Mouse (Mus musculus): ENCODE data around the gene Vps45.
"Not testable (repeated sequence)": the region's sequence is repeated elsewhere in the genome, so short reads cannot be mapped to it uniquely, and the experiment has no call there.

Vps45 gene

DNA sequence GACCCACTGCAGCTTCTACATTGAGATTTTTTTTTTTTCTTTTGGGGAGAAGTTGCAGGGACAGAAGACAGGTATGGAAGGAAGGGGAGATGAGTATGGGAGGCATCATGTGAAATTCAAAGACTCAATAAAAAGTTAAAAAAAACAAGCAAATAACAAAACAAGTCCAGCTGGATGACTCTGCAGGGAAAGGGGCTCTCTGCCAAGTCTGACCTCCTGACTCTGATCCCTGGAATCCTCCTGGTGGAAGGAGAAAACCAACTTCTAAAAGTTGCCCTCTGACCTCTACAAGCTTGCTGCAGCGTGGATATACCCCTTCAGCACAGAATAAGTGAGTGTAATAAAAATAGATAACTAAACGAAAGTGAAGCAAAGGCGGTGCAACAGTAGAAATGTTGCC lies 20.4 kb upstream of the Vps45 start:
- no peak for DNase-seq (ENCODE audit: low spot score in 2 of 2)

DNA sequence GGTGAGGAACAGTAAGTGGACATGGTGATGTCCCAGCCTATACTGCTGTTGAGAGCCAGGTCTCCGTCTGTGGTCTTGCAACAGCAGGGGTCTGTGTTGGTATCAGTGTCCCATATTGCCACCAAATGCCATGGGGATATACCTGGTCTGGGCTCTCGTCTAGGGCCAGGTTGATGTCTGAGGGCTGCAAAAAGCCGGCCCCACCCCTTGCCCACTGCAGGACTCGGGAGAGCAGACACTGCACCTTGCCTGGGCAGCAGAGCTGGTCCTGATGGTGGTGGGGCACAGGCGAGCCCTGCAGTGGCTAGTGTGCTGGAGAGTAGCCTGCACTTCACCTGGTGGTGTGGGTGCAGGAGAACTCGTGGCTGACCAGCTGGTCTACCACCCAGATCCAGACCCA lies 19.8 kb upstream of the Vps45 start:
- DNase-seq (ENCODE audit: low spot score in 2 of 2) = no peak

DNA sequence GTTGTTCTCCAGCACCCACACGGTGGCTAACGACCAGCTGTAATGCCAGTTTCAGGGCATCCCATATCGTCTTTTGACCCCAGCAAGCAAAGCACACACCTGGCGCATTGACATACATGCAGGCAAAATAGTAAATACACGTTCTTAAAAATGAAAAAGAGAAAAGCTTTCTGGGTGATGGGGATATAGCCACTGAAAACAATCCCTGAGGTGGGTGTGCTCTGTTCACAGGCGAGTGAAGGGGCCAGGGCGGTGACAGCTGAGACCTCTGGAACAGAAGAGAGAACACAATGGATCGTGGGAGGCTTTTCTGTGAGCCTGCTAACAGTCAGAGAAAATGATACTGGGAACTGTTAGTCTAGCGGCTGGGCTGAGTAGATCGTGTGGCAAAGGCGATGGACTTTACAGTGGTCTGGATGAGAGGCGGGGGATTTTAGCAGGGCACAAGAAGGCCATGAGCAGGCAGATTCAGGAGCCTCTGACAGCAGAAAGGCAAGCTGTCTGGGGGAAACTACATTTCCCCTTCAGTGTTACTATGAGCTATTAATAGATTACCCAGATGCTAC lies 14.7 kb upstream of the Vps45 start:
- no peak for DNase-seq (ENCODE audit: low spot score in 2 of 2)

DNA sequence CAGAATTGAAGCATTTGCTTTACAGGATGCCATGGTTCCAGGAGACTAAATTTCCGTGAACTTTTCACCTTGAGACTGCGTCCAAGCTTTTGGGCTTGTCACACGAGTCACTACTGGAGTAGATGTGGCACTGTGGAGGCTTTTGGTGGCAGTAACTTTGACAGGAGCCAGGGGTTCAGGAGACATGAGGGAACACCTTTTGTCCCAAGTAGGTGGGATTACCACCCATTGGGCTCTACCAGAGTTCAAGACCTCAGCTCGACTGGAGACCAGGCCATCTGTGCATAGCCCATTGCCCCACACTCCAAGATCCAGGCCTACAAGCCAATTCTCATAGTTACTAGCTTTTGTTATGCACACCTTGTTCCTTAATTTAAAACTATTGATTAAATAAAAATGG lies 12.0 kb upstream of the Vps45 start:
- DNase-seq (ENCODE audit: low spot score in 2 of 2) = no peak

DNA sequence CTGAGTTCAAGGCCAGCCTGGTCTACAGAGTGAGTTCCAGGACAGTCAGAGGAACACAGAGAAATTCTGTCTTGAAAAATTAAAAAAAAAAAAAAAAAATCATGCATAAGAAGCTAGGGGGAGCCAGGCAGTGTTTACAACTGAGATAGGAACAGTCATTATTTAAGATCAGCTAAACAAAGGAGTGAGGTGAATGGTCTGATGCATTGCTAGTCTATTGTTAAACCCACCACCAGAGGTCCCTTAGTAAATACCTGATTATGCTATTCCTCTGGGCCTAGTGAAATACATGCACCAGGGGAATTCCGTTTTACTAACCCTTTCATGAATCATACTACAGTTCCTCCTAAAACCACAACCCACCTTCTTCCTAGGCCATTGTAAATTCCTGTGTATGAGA lies 11.3 kb upstream of the Vps45 start:
- no peak for DNase-seq (ENCODE audit: low spot score in 2 of 2)

DNA sequence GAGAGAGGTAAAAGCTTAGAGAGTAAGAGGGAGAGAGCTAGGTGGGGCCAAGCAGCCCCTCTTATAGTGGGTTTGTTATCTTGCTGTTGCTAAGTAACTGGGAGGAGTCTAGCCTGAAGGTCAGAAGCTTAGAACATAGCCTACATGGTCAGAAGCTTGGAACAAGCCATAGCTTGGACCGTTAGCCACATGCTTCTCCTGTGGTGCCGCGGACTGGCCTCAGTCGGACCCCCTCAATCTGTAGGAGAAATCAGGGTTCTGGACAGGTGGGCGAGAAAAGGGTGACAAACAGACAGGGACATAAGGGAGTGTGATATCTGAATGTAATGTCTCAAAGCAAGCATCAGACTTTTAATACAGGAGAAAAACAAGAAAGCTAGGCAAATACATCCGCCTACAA lies 10.8 kb upstream of the Vps45 start:
- DNase-seq (ENCODE audit: low spot score in 2 of 2) = no peak

DNA sequence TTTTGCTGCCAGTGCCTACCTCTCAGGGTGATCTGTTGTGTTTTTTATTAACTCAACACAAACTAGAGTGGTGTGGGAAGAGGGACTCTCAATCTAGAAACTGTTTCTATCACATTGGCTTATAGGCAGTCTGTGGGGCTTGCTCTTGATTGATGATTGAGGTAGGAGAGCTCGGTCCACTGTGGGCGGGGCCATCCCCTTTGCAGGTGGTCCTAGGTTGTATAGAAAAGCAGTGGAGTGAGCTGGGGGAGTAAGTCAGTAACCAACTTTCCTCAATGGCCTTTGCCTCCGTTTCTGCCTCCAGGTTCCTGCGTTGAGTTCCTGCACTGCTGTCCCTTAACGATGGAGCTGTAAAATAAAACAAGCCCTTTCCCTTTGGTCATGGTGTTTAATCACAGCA lies 8.5 kb upstream of the Vps45 start:
- no peak for DNase-seq (ENCODE audit: low spot score in 2 of 2)

DNA sequence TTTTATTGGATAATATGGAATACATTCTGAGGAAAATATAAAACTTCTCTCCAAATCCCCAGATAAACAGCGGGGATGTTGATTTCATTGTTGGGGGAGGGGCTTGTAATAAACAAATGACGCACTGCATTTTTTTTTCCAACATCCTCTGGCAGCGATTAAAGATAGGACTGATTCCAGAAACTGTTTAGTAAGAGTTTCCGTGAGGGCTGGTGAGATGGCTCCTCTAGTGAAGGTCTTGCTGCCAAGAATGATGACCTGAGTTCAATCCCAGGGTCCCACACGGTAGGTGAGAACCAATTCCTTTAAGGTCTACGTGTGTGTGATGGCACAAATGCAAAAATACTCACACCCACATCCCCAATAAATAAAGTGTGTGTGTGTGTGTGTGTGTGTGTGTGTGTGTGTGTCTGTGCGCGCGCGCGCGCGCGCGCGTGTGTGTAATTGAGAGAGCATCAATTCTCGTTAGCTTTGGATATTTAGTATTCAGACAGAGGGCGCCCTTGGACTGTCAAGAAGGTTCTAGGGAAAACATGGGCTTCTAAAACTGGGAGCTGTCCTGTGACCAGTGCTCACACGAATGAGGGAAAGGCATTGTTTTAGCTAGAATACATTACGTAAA lies 7.6 kb upstream of the Vps45 start:
- peak; percentile 21 to 42 for DNase-seq (ENCODE audit: low spot score in 2 of 2)

DNA sequence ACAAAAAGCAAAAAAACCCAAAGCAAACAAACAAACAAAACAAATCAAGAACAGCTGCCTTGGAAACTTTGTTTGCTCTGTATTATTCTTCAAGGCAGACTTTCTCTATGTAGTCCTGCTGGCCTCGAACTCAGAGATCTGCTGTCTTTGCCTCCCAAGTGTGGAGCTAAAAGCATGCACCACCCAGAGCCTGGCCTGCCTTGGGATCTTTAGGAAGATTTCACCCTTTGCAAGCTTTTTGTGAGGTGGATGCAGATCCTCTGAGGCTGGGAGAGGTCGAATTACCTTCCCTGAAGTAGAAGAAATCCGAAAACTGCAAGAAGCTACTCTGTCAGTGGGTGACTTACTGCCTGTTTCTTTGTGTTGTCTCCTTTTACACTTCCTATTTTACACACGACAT lies 6.9 kb upstream of the Vps45 start:
- DNase-seq (ENCODE audit: low spot score in 2 of 2) = no peak

DNA sequence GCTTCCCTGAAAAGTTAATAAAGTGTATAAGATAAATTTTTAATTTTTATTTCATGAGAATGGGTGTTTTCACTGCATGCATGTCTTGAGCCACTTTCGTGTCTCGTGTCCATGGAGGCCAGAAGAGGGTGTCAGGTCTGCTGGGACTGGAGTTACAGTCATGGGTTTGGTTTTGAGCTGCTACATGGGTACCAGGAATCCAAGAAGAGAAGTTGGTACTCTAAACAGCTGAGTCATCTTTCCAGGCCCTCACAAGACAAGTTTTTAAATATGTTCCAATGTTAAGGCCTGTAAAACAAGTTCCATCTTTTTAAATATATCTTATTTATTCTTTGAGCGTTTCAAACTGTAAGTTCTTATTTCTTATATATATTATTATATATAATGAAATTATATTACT lies 6.0 kb upstream of the Vps45 start:
- DNase-seq (ENCODE audit: low spot score in 2 of 2) = no peak

DNA sequence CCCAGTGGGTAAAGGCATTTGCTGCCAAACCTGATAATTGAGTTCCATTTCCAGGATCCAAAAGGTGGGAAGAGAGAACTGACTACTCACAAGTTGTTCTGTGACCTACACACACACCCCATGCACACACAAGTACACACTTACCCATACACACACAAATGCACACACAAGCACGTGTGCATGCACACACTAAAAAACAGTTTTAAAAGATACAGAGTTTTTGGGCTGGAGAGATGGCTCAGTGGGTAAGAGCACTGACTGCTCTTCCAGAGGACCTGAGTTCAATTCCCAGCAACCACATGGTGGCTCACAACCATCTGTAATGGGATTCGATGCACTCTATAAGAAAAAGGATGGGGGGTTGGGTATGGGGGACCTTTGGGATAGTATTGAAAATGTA lies 5.0 kb upstream of the Vps45 start:
- DNase-seq (ENCODE audit: low spot score in 2 of 2) = no peak

DNA sequence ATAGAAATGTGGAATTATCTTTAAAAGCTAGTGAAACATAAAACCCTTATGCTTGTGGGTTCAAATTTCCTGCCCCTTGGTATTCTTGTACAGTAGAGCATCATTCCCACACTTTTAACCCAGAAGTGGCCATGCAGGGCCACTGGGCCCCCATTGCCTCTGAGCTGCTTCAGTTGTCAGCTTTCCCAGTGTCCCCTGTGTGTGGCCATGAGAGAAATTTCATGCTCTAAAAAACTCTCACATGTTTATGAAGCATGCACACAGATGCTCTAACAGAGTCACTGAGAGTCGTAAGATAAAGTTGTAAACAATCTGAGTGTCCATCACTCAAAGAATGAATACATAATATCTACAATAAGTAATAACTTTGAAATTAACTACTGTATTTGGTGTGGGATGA lies 1.9 kb upstream of the Vps45 start:
- no peak for DNase-seq (ENCODE audit: low spot score in 2 of 2)

DNA sequence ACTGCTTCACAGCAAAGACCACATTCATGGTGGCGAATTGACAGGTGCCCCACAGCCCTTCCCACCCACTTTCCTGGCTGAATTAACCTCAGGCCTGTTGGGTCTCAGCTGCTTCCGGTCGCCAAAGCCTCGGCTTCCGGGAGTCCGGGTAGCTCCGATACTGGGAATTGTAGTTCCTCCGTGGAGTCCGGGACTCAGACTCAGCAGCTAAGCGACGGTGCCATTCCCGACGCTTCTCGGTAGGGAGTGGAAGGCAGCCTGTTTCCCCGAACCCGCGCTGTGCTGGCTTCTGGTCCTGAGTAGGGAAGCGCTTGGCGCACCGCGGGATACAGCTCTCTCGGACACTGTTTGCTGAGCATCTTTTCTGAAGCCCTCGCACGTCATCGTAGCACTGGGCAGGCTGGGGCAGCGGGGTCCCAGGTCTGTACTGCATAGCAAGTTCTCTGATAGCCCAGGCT lies 490 bp downstream of the Vps45 start:
- peak; percentile 78 to 79 for DNase-seq (ENCODE audit: low spot score in 2 of 2)

DNA sequence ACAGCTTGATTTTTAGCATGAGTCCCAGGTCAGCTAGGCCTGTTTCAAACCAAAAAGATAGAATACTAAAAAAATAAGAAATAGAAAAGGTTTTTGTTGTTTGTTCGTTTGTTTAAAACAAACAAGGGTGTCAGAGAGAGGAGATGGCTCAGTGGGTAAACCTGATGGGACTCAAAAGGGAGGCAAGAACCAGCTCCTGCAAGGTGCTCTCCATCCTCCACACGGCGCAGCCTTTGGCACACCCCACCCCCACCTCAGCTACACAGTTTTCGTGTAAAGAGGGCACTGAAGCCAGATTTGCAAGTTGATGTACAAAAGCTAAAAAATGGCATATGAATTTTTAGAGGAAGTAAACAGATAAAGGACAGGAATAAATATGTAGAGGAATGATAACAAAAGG lies 2.2 kb downstream of the Vps45 start:
- DNase-seq (ENCODE audit: low spot score in 2 of 2) = no peak

DNA sequence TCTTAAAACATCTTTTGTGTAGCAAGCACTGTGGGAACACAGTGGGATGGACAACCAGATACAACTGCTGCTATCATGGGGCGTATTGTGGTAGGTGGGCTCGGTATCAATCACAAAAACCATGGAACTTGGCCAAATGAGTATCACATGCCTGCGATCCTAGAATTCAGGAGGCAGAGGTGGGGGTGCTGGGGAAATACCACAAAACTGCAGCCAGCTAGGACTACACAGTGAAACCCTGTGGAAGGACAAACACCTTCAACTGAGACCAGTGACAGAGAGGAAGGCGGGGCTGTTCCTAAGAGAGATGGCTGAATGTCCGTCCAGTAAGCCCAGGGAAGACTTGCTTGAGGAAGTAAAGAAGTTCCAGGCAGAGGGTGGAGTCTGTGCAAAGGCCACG lies 3.0 kb downstream of the Vps45 start:
- no peak for DNase-seq (ENCODE audit: low spot score in 2 of 2)

DNA sequence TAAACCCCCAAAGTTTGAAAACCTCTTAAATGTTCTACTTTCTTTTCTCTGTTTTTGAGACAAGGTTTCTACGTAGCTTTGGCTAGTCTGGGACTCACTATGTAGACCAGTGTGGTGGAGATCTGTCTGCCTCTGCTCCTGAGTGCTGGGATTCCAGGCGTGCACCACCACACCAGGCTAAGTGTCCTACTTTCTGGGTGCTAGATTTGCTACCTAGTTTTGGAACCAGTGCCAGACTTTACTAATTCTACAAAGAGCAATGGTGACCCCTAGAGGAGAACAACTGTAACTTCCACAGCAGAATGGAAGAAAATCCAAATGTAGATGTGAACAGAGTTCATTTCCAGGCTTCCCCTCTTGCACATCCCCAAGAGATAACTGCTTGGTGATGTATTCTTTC lies 6.4 kb downstream of the Vps45 start:
- peak in 1 of 2 experiments; percentile 14 for DNase-seq (ENCODE audit: low spot score in 2 of 2)

DNA sequence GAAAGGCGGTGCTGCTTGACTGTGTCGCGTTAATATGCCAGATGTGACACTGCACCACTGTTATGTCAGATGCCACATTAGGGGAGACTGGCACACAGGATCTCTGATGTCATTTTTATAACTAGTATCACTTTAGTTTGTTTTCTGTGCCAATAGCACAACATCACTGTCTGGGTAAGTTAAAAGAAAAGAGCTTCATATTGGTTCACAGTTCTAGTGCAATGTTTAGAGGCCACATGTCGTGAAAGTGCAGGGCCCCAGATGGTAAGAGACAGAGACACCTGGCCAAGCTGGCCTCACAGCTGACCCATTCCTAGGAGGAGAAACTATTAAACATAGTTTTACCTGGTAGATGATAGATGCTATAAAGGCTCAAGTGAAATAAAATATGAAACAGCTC lies 7.1 kb downstream of the Vps45 start:
- DNase-seq (ENCODE audit: low spot score in 2 of 2) = no peak

DNA sequence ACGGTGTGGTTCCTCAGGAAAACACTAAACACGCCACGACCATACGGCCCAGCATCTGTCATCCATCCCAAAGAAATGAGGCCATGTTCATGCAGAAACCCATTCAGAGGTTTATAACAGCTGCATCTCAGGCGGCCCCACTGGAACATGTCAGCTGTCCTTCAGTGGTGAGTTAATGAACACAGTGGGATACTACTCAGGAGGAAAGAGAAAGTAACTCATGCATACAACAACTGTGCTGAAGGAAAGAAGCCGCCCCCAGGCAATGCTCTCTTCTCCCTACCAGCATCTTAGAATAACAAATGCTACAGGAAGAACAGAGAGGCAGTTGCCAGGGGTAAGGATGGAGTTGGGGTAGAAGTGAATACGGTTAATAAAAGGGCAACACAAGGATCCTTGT lies 7.5 kb downstream of the Vps45 start:
- DNase-seq (ENCODE audit: low spot score in 2 of 2) = no peak

DNA sequence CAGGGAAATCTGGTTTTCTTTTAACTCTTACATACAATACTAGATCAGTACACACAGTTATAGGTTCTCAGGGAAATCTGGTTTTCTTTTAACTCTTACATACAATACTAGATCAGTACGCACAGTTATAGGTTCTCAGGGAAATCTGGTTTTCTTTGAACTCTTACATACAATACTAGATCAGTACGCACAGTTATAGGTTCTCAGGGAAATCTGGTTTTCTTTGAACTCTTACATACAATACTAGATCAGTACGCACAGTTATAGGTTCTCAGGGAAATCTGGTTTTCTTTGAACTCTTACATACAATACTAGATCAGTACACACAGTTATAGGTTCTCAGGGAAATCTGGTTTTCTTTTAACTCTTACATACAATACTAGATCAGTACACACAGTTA lies 13.7 kb downstream of the Vps45 start:
- DNase-seq (ENCODE audit: low spot score in 2 of 2) = not testable (repeated sequence)

DNA sequence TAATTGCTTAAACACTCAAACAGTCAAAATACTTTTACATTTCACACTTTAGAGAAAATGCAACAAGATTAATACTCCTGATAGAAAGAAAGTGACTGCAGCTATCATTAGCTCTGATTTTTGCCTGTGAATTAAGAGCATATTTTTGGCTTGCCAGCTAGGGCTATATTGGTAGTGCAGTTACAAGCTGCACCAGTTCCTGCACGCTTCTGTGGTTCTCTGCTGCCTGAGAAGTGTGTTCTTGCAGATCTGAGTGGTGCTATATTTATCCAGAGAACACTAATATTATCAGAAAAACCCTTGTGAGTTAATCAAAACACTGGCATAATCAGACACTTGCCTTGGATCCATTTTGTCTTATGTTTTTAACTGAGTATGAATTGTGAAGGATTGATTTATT lies 15.2 kb downstream of the Vps45 start:
- no peak for DNase-seq (ENCODE audit: low spot score in 2 of 2)

DNA sequence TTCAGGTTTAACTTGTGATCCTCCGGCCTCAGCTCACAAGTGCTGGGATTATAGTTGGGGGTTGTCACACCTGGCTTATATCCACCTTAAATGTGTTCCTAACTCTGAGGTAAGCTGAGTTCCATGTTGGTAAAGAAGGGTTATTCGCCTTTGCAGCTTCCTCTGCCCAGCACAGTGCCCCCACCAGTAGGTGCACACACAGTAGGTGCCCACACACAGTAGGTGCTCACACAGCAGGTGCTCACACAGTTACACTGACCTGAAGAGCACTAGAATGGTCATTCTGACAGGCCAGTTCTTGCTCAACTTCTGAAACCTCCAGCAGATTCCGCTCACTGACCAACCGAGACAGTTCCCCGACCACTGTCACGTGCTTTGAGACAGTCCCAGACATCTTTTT lies 17.2 kb downstream of the Vps45 start:
- no peak for DNase-seq (ENCODE audit: low spot score in 2 of 2)

DNA sequence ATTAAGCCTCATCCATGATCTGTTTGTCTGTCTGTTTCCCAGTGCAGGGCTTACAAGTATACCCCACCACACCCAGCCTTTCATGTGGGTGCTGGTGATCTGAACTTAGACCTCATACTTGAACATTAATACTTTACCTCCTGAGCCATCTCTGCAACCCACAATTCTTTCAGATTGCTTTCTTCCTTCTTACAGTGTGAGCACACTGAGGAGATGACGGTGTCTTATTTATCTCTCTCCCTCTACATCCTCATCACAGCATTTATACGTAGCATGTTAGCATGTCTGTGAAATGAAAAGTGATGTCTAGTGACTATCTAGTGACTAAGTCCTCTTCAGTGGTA lies 17.6 kb downstream of the Vps45 start:
- no peak for DNase-seq (ENCODE audit: low spot score in 2 of 2)

DNA sequence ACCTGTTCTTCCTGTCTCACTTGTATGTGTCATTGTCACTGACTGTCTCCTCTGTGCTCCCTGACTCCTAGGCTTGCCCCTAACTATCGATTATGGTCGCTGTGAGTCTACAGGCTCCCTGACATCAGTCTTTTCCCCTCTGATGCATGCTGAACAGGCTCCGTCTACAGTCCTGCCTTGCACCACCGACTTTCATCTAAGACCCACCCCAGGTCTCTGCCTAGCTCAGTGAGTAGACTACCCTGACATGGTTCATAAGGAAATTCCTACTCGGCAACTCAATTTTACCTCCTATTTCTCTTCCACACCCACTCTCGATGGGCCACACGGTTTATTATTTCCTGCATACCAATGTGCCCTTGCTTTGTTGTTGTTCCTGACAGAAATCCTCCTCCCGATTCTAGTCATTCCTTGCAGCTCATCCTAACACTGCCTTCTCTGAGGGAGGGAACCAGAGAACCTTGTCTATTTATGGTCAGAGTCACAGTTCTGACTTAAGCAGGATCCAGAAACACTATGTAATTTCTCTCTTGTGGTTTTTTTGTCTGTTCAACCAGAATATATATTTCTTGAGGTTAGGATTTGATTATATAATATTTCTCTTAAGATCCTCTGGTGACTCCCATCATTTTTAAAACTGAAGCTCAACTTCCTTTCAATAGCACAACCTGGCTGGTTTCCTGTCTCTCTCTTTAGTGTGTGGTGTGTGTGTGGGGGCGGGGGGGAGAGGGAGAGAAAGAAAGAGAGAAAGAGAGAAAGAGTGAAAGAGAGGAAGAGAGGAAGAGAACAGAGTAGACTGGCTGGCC lies 18.2 kb downstream of the Vps45 start:
- DNase-seq (ENCODE audit: low spot score in 2 of 2) = no peak

Measured in urinary bladder, adult 18-20 months (tissue).